Comparison of ENCODE assay signal across 14 mouse cellular contexts in the genomic region with DNA sequence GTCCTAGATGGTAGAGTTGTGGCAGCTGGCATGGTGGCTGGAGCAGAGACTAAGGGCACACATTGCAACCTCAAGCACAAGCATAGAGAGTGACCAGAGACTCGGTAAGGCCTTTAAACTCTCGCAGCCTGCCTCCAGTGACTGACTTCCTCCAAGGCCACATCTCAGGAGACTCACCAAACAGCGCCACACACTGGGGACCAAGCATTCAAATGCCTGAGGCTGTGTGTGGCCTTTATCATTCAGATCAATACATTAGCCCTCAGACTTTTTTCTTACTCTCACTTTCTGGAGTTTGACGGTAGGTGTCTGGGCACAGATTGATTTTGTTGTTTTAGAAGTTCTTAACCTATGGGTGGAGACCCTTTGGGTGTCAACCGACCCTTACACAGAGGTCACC. TPM values are rescaled to one million over a fixed set of nuclear protein-coding genes. Genes with fewer than 3 reads are reported as not detected.
"Had no signal": no experiment of that assay in that cellular context is flagged by ENCODE, and none has a peak within 500 bp of the region (broad histone marks: within the 10 kb centered on the region; RNA-seq: fewer than 3 reads in every experiment).

No protein-coding gene starts in this region.

- H3K9ac ChIP-seq: kidney, embryonic 15.5 days; limb, embryonic 12.5 days; liver, embryonic 14.5 days; midbrain, embryonic 12.5 days; neural tube, embryonic 15.5 days; stomach, embryonic 15.5 days had no signal

- H3K36me3 ChIP-seq: kidney, embryonic 15.5 days; limb, embryonic 12.5 days; midbrain, embryonic 12.5 days; neural tube, embryonic 15.5 days; stomach, embryonic 15.5 days had no signal

- H3K4me2 ChIP-seq: kidney, embryonic 15.5 days; limb, embryonic 12.5 days; midbrain, embryonic 12.5 days; neural tube, embryonic 15.5 days; stomach, embryonic 15.5 days had no signal

- H3K27ac ChIP-seq: kidney, embryonic 15.5 days; limb, embryonic 12.5 days; liver, embryonic 14.5 days; macrophage; midbrain, embryonic 12.5 days; neural tube, embryonic 15.5 days; stomach, embryonic 15.5 days had no signal

- H3K9me3 ChIP-seq: kidney, embryonic 15.5 days; limb, embryonic 12.5 days; midbrain, embryonic 12.5 days; neural tube, embryonic 15.5 days; stomach, embryonic 15.5 days had no signal

- DNase-seq: kidney, adult 18-20 months; kidney, postnatal 25 days; liver; lung, adult 2 months; lung, postnatal 10 days; right cerebral cortex, postnatal 4 days; thymus, postnatal 36 days had no signal

- H3K27me3 ChIP-seq: kidney, embryonic 15.5 days; limb, embryonic 12.5 days; neural tube, embryonic 15.5 days; stomach, embryonic 15.5 days had no signal

- H3K4me3 ChIP-seq: kidney, embryonic 15.5 days; limb, embryonic 12.5 days; midbrain, embryonic 12.5 days; neural tube, embryonic 15.5 days; stomach, embryonic 15.5 days had no signal

RNA-seq across cellular contexts. Expression of gene Skor1, which starts 30.4 kb away (rescaled TPM):
- polyA plus RNA-seq: kidney, embryonic 15.5 days; stomach, embryonic 15.5 days had no signal
